Mouse (Mus musculus) intestine, postnatal 0 days (tissue): ENCODE measurements around the gene Wbp2nl. TPM values are rescaled to one million over a fixed set of nuclear protein-coding genes. Genes with fewer than 3 reads are reported as not detected.

ENCODE experiments used
- ATAC-seq: fragments of 200-750 bp; cut with Nextera tagmentation; 2 replicates; pipeline ENCODE4 v1.8.0; 2017; ENCODE audit warnings: mild to moderate bottlenecking, moderate TSS enrichment, moderate library complexity
- H3K27ac ChIP-seq: fragments of 300-500 bp; sonication (generic); 2 replicates; pipeline ENCODE4 v1.5.1; 2014; ENCODE audit warnings: mild to moderate bottlenecking, low read depth, low read length, moderate library complexity
- H3K27me3 ChIP-seq: fragments of 300-500 bp; sonication (generic); replicated peaks from 2 replicates; pipeline ENCODE4 v1.6.1; 2014; ENCODE audit warnings: low read length, mixed read lengths; ENCODE audit not compliant: control insufficient read depth, insufficient read depth
- H3K36me3 ChIP-seq: fragments of 300-500 bp; sonication (generic); 2 replicates; pipeline ENCODE4 v1.6.1; 2014; ENCODE audit warnings: mild to moderate bottlenecking, moderate library complexity; ENCODE audit not compliant: control insufficient read depth, insufficient read depth
- H3K4me1 ChIP-seq: fragments of 300-500 bp; sonication (generic); replicated peaks from 2 replicates; pipeline ENCODE4 v1.6.1; 2014; ENCODE audit warnings: antibody characterized with exemption, low read length, mixed read lengths; ENCODE audit not compliant: control insufficient read depth, insufficient read depth
- H3K4me2 ChIP-seq: fragments of 300-500 bp; sonication (generic); replicated peaks from 2 replicates; pipeline ENCODE4 v1.6.1; 2014; ENCODE audit warnings: low read depth, mild to moderate bottlenecking, moderate library complexity
- H3K4me3 ChIP-seq: fragments of 300-500 bp; sonication (generic); 2 replicates; pipeline ENCODE4 v1.5.1; 2014; ENCODE audit warnings: low read depth, low read length
- H3K9ac ChIP-seq: fragments of 300-500 bp; sonication (generic); 2 replicates; pipeline ENCODE4 v1.6.1; 2014; ENCODE audit warnings: mild to moderate bottlenecking, low read depth, low read length
- H3K9me3 ChIP-seq: fragments of 300-500 bp; sonication (generic); 2 replicates; pipeline ENCODE4 v1.6.1; 2016; ENCODE audit warnings: mixed run types; ENCODE audit not compliant: control insufficient read depth
- CTCF ChIP-seq: sonication (generic); IDR thresholded peaks from 2 replicates; pipeline ENCODE4 v1.5.1; 2016; ENCODE audit warnings: low read depth, mild to moderate bottlenecking, control low read depth, antibody characterized with exemption, moderate library complexity
- WGBS: fragments of 180-500 bp; shearing (Covaris S2); extraction: QIAGEN DNeasy Blood & Tissue Kit; methylation state at CpG from one replicate; pipeline ENCODE4 v1.1.7; 2014; 5-methylcytosine and 5-hydroxymethylcytosine counted together
- polyA plus RNA-seq: library from polyadenylated mRNA; unstranded; fragments of >200 nt; fragmentation: Nextera tagmentation; extraction: Ambion mirVana; gene quantifications from 2 replicates; pipeline ENCODE4 v1.2.1, GENCODE M21; 2015

The Wbp2nl gene
- polyA plus RNA-seq, 1 experiment from 2014 or later, result not detected

- no peak overlapping the region for H3K4me2 ChIP-seq
- no peaks in the 10 kb centered on the region for H3K4me1 ChIP-seq
- no peaks in the 10 kb centered on the region for H3K27me3 ChIP-seq
- no peak overlapping the region for H3K4me3 ChIP-seq
- H3K9ac ChIP-seq, result no peak overlapping the region
- no peak for ATAC-seq
- no peak overlapping the region for H3K27ac ChIP-seq
- 66% methylated on average over 2 of the region's 2 CpGs for WGBS
- no peaks in the 10 kb centered on the region for H3K9me3 ChIP-seq
- H3K36me3 ChIP-seq, result peaks cover 12% of the 10 kb centered on the region
- TF ChIP-seq CTCF, result no peak
Observed at GRCm38 (mm10) chr15:82325382-82325781, 26.6 kb downstream of the Wbp2nl start.

- Histone ChIP-seq H3K9me3 (no peaks in the 10 kb centered on the region), H3K9ac (peak overlapping the region; percentile 54; the same call in 1 of the 2 replicates), H3K4me2 (peak overlapping the region; percentile 70), H3K4me3 (no peak overlapping the region), H3K36me3 (peaks cover 61% of the 10 kb centered on the region), H3K4me1 (no peaks in the 10 kb centered on the region), H3K27ac (0 out of 2 replicates have a peak overlapping the region, but pooled peaks have one; percentile 71), H3K27me3 (no peaks in the 10 kb centered on the region)
- ATAC-seq, result no peak
- 94% methylated on average over 4 of the region's 4 CpGs for WGBS
- no peak for TF ChIP-seq CTCF
Observed at GRCm38 (mm10) chr15:82335194-82335593, 36.4 kb downstream of the Wbp2nl start.

DNA sequence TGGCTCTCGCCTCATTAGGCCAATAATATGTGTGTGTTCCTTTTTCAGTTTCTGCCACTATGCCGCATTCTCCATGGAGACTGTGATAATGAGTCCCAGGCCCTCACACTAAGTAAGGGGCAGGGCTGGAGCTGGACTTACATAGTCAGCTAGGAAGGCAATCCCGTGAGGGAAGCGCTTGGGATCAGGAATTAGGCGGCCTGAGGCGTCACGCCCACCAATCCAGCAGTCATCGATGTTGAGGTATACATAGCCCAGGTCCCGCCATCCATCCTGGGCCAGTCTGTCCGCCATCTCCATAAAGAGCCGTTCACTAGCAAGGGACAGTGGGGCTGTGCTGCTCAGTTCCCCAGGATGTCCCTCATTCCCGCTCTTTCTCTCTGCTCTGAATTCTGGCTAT lies 37.9 kb downstream of the Wbp2nl start:
- H3K9ac ChIP-seq, result peak overlapping the region; percentile 54

GRCm38 (mm10) chr15:82337875-82338274 lies 39.1 kb downstream of the Wbp2nl start:
- 5% methylated on average over 4 of the region's 4 CpGs for WGBS
- Histone ChIP-seq H3K27ac (peak overlapping the region; percentile 88), H3K9ac (peak overlapping the region; percentile 57), H3K4me3 (peak overlapping the region; percentile 59), H3K27me3 (no peaks in the 10 kb centered on the region), H3K4me2 (peak overlapping the region; percentile 70), H3K36me3 (peaks cover 37% of the 10 kb centered on the region), H3K4me1 (peaks cover 9% of the 10 kb centered on the region; the same call in 1 of the 2 replicates), H3K9me3 (no peaks in the 10 kb centered on the region)
- TF ChIP-seq CTCF, result no peak
- no peak for ATAC-seq

More for the DNA sequence above, 37.9 kb downstream of the Wbp2nl start:
- peak overlapping the region; percentile 71 for H3K27ac ChIP-seq
- no peaks in the 10 kb centered on the region for H3K27me3 ChIP-seq
- peaks cover 48% of the 10 kb centered on the region for H3K36me3 ChIP-seq
- no peaks in the 10 kb centered on the region for H3K9me3 ChIP-seq
- TF ChIP-seq CTCF, result no peak
- peaks cover 4% of the 10 kb centered on the region; the same call in 1 of the 2 replicates for H3K4me1 ChIP-seq
- H3K4me2 ChIP-seq, result peak overlapping the region; percentile 70
- H3K4me3 ChIP-seq, result peak overlapping the region; percentile 9
- ATAC-seq, result no peak
- 69% methylated on average over 12 of the region's 12 CpGs for WGBS

- Histone ChIP-seq H3K27ac (peak within 1 kb of the TSS; percentile 88), H3K9me3 (no peaks in the 10 kb centered on the region), H3K36me3 (peaks cover 31% of the 10 kb centered on the region), H3K4me1 (peaks cover 9% of the 10 kb centered on the region; the same call in 1 of the 2 replicates), H3K4me2 (peak within 1 kb of the TSS; percentile 70), H3K4me3 (peak within 1 kb of the TSS; percentile 59), H3K9ac (peak within 1 kb of the TSS; percentile 57), H3K27me3 (no peaks in the 10 kb centered on the region)
- WGBS, result under 1% methylated on average over 41 of the region's 41 CpGs
- ATAC-seq, result peak; percentile 75
- TF ChIP-seq CTCF, result peak; percentile 48
Observed at GRCm38 (mm10) chr15:82338593-82339112, 39.9 kb downstream of the Wbp2nl start, which contains the start of the genes Naga, Pheta2 and Smdt1. Gene Naga (minus strand): TSS chr15:82338925. Gene Pheta2 (plus strand): TSS chr15:82338942. Gene Smdt1 (plus strand): TSS chr15:82338959.

- H3K4me1 ChIP-seq, result peaks cover 9% of the 10 kb centered on the region; the same call in 1 of the 2 replicates
- 54% methylated on average over 10 of the region's 10 CpGs for WGBS
- H3K27me3 ChIP-seq, result no peaks in the 10 kb centered on the region
- H3K36me3 ChIP-seq, result peaks cover 28% of the 10 kb centered on the region
- no peaks in the 10 kb centered on the region for H3K9me3 ChIP-seq
- peak overlapping the region; percentile 88; the same call in 1 of the 2 replicates for H3K27ac ChIP-seq
- 0 out of 2 replicates have a peak overlapping the region, but pooled peaks have one; percentile 57 for H3K9ac ChIP-seq
- ATAC-seq, result no peak
- peak overlapping the region; percentile 70 for H3K4me2 ChIP-seq
- peak overlapping the region; percentile 59 for H3K4me3 ChIP-seq
- TF ChIP-seq CTCF, result no peak
Observed at GRCm38 (mm10) chr15:82339150-82339549, 40.4 kb downstream of the Wbp2nl start.
